Mouse (Mus musculus): ENCODE measurements around the gene Usp6nl. TPM values are rescaled to one million over a fixed set of nuclear protein-coding genes. Genes with fewer than 3 reads are reported as not detected.
A peak's percentile ranks its signal among the peaks of the same experiment; 100 is the strongest.

The Usp6nl gene
- total RNA-seq, 2 experiments from 2014 or later: 40.1 to 44.0 TPM

GRCm38 (mm10) chr2:6405059-6406033 is 82.9 kb downstream of the Usp6nl start:
- DNase-seq (ENCODE audit: low spot score in 2 of 2): peak in 1 of 2 experiments; percentile 53

- DNase-seq (ENCODE audit: low spot score in 2 of 2): no peak
Observed at GRCm38 (mm10) chr2:6407711-6408110, 85.2 kb downstream of the Usp6nl start.

DNA sequence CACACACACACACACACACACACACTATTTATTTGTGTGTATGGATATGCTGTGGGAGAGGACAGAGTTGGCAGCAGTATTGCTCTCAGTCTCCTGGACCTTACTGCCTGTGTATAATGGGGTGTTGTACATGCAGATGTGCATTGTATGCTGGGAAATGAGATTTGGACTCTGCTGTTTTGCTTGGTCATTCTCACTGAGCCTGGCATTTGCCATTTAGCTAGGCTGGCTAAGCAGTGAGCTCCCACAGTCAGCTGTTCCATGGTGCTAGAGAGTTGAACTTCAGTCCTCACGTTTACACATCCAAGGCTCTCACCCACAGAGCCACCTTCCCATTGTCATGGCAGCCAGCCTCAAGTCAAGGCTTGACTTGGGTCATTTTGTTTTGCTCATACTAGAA is 90.2 kb downstream of the Usp6nl start:
- DNase-seq (ENCODE audit: low spot score in 2 of 2): no peak

DNA sequence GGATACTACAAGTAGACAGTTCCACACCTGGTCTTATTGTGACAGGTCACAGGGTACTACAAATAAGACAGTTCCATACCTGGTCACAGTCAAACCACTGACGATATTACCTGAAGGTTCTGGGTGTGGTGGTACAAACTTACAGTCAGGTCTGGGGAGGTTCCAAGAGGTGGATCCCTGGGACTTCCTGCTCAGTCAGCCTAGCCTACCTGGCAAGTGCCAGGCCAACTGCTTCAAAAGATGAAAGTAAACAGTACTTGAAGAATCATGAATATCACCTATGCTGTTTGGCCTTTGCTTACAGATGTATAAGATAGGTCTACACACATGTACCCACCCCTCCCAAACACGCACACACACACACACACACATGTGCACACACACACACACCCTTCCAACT is 91.3 kb downstream of the Usp6nl start:
- DNase-seq (ENCODE audit: low spot score in 2 of 2): no peak

DNA sequence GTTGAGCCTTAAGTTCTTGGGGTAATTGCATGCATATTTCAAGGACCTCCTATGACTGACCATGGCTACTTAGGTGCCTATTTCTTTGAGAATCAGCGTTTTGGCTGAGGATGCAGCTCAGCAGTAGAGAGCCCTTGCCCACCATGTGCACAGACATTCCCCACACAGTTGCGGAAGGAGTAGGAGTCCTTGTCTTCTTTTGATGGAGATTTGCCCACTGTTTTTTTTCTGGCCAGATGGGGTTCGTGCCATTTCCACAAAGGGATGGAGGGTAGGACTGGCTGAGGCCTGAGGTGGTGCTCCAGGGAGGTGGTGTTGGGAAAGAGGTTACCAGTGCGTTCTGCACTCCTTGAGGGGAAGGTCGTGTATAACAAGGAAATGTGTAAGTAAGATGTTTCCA is 91.9 kb downstream of the Usp6nl start:
- DNase-seq (ENCODE audit: low spot score in 2 of 2): no peak

DNA sequence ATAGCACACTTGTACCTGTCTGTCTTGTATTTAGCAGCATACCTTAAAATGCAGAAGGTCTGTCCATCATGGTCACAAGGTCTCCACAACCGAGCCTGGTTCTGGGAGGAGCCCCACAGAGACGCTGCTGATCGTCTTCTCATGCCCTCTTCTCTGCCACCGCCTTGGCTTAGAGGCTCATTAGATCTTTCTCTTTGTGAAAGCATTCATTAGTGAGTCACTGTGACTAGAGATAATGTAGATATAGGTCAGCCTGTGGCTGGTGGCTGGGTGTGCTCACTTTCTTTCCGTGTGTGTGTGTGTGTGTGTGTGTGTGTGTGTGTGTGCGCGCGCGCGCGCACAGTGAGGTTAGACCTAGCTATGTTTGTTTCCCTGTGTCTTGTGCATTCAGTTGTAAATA is 94.7 kb downstream of the Usp6nl start:
- no peak for DNase-seq (ENCODE audit: low spot score in 2 of 2)

DNA sequence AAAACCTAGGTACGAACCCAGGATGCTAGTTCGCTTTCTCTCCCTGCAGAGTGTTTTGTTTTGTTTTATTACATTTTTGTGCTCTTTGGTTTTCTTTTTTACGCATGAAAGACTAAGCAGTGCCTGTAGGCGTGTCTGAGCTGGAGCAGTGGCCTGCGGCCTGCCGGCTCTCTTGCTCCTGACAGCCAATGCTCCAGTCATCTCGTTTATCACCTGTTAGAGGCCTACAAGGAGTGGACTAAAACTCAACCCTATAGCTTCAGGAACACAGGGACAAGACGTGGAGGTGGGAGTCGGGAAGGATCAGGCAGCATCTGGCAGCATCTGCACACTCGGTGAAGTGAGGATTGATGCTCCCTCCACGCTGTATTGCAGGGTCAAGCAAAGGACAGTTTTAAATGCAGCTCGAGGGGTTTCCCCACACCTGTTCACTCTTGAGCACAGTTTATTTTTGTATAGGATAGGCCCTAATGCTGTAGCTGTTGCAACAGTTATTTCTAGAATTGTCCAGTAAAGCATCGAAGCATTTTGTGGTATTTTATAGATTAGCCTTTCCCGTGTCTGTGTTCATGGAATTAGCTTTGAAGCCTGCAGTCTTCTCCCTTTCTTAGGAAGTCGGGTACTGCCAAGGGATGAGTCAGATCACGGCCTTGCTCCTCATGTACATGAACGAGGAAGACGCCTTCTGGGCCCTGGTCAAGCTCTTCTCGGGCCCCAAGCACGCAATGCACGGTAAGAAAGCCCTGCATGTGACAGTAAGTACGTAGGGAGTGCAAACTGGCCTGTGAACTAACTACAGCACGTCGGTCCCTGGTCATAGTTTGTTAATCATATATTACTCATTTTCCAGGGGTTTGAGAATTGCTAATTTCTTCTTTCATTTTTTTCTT is 101.4 kb downstream of the Usp6nl start:
- DNase-seq (ENCODE audit: low spot score in 2 of 2): no peak

GRCm38 (mm10) chr2:6424851-6425250 is 102.4 kb downstream of the Usp6nl start:
- no peak for DNase-seq (ENCODE audit: low spot score in 2 of 2)

GRCm38 (mm10) chr2:6436085-6436950 is 113.9 kb downstream of the Usp6nl start:
- no peak for DNase-seq (ENCODE audit: low spot score in 2 of 2)

DNA sequence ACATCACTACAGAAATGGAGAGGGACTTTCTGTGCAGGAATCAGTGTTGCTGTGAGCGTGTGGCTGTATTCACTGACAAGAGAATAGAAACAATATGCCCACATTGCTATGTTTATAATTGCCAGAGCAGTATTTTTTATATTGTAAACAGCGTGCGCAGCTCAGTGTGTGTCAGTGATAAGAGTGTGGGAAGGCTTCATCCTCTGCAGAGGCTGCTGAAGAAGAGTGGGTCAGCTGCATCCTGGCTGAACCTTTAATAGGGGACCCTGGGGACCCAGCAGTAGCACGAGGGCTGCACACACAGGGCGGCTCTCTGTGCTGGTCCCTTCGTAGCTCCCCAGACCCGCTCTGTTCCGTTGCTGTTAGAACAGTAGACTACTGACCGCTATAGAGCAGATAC is 119.2 kb downstream of the Usp6nl start:
- no peak for DNase-seq (ENCODE audit: low spot score in 2 of 2)

DNA sequence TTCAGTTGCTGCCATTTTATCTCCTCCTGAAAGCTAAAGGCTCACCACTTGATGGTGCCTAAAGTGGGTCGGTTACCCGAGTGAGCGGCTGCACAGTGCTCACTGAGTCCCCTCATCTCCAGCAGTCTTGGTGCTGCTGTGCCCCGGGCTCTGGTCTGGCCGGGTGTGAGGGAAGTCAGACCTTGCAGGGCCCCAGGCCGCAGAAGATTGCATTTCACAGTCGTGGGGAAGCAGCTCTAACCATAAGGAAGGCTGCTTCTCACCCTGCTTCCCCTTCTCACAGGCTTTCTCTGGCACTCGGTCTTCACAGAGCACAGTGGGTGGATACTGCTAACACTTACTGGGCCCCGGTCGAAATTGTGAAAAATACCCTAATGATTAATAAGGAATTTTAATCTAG is 119.8 kb downstream of the Usp6nl start:
- DNase-seq (ENCODE audit: low spot score in 2 of 2): no peak

- no peak for DNase-seq (ENCODE audit: low spot score in 2 of 2)
Observed at GRCm38 (mm10) chr2:6444015-6444414, 121.5 kb downstream of the Usp6nl start.

GRCm38 (mm10) chr2:6444723-6445169 is 122.3 kb downstream of the Usp6nl start:
- DNase-seq (ENCODE audit: low spot score in 2 of 2): no peak

GRCm38 (mm10) chr2:6445858-6446257 is 123.4 kb downstream of the Usp6nl start:
- DNase-seq (ENCODE audit: low spot score in 2 of 2): no peak

GRCm38 (mm10) chr2:6448880-6449279 is 126.4 kb downstream of the Usp6nl start:
- no peak for DNase-seq (ENCODE audit: low spot score in 2 of 2)

GRCm38 (mm10) chr2:6449656-6450055 is 127.2 kb downstream of the Usp6nl start:
- DNase-seq (ENCODE audit: low spot score in 2 of 2): no peak

DNA sequence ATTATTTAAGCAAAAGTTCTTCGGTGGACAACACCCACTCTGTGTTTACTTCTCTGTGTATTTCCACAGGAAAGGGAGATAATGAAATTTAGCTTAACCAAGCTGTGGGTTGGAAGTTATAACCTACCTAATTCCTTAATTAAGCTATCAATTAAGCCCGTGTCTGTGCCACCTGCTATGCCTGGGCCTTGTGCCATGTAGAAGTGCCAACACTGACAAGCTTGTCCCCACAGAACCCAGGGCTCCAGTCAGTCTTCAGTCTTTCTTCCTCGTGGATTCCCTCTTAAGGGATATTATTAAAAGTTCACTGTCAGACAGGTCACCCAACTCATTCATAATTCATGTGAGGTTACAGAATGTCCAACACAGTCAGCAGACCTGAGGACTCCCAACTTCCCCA is 128.1 kb downstream of the Usp6nl start:
- DNase-seq (ENCODE audit: low spot score in 2 of 2): no peak

DNA sequence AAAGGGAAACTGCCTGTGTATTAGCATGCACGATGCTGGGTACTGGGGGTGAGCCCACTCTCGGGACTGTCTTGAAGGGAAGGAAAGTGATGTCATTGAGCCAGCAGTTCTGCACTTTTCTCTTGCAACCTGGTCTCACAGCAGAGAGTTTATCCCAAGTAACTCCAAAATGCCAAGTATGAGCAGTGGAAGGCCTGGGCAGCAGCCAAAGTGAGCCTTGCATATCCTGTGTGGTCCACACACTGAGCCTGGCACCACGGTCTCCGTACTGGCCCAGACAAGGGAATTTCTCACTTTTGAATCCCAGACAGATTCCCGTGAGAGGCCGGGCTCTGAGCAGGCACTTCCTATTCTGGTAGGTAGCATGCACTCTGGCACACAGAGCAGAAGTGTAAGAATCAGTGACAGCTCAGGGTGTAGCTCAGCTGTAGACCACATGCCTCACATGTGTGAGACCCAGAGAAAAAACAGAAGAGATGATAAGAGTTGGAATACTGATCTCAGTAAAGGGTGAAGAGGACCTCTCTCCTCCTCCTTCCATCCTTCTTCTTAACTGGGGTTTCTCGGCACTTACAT is 132.6 kb downstream of the Usp6nl start:
- DNase-seq (ENCODE audit: low spot score in 2 of 2): no peak

GRCm38 (mm10) chr2:6459282-6460047 is 137.0 kb downstream of the Usp6nl start:
- DNase-seq (ENCODE audit: low spot score in 2 of 2): no peak

DNA sequence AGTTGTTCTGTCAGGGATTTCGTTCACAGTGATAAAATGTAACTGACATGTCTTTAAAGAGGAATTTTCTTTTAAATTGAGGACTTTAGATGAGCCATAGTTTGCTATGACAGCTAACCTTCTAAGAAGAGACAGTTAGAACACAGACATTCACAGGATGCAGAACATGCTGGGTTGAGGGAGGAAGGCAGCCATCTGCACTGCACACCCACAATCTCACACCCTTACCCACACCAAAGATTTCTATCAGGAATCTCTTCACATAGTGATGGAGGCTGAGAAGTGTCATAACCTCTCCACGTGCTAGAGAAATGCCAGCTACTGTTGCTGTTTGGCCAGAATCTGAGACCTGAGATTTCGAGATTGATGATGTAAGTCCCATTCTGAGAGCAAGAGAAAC is 139.8 kb downstream of the Usp6nl start:
- DNase-seq (ENCODE audit: low spot score in 2 of 2): no peak
